Mouse (Mus musculus) urinary bladder, postnatal 4 days (tissue): ENCODE data around the gene Zfp597.
"Not testable (repeated sequence)": the region's sequence is repeated elsewhere in the genome, so short reads cannot be mapped to it uniquely, and the experiment has no call there.

Source experiments
- DNase-seq, 2 experiments: peaks; one replicate each; pipeline ENCODE4 v3.0.0; 2021 to 2022; ENCODE audit warnings: low spot score in 2 of 2

The Zfp597 gene

GRCm38 (mm10) chr16:3855776-3856175, 28.6 kb downstream of the Zfp597 start:
- DNase-seq: no peak

- DNase-seq: no peak
Observed at GRCm38 (mm10) chr16:3854437-3855182, 29.8 kb downstream of the Zfp597 start.

GRCm38 (mm10) chr16:3852586-3852985, 31.8 kb downstream of the Zfp597 start:
- DNase-seq: no peak

- DNase-seq: not testable (repeated sequence)
Observed at GRCm38 (mm10) chr16:3851301-3851700, 33.1 kb downstream of the Zfp597 start.

GRCm38 (mm10) chr16:3848416-3848815, 35.9 kb downstream of the Zfp597 start:
- DNase-seq: no peak

- no peak for DNase-seq
Observed at GRCm38 (mm10) chr16:3847871-3848270, 36.5 kb downstream of the Zfp597 start.

GRCm38 (mm10) chr16:3846711-3847518, 37.4 kb downstream of the Zfp597 start, which contains the start of gene Zfp174:
Zfp174 (plus strand) TSS chr16:3847268.
- DNase-seq: peak; percentile 89 to 90

GRCm38 (mm10) chr16:3843796-3844195, 40.6 kb downstream of the Zfp597 start:
- DNase-seq: no peak

GRCm38 (mm10) chr16:3842989-3843388, 41.4 kb downstream of the Zfp597 start:
- DNase-seq: no peak

GRCm38 (mm10) chr16:3839157-3839885, 45.0 kb downstream of the Zfp597 start:
- no peak for DNase-seq

- DNase-seq: no peak
Observed at GRCm38 (mm10) chr16:3835461-3835860, 48.9 kb downstream of the Zfp597 start.

GRCm38 (mm10) chr16:3830588-3831109, 53.7 kb downstream of the Zfp597 start, which contains the start of gene Olfr15:
Olfr15 (plus strand) TSS chr16:3830878.
- no peak for DNase-seq

- DNase-seq: no peak
Observed at GRCm38 (mm10) chr16:3829727-3830126, 54.6 kb downstream of the Zfp597 start.

- DNase-seq: no peak
Observed at GRCm38 (mm10) chr16:3828021-3828420, 56.3 kb downstream of the Zfp597 start.

- no peak for DNase-seq
Observed at GRCm38 (mm10) chr16:3820202-3820601, 64.2 kb downstream of the Zfp597 start.

- DNase-seq: not testable (repeated sequence)
Observed at GRCm38 (mm10) chr16:3814667-3815066, 69.7 kb downstream of the Zfp597 start.
